Mouse (Mus musculus) midbrain, embryonic 11.5 days (tissue): ENCODE measurements around the gene Mpdz. TPM values are rescaled to one million over a fixed set of nuclear protein-coding genes. Genes with fewer than 3 reads are reported as not detected.

Experiments used
- ATAC-seq: fragments of 200-750 bp; cut with Nextera tagmentation; 2 replicates; pipeline ENCODE4 v1.8.0; 2017; ENCODE audit warnings: moderate TSS enrichment, moderate library complexity; ENCODE audit not compliant: low FRiP score
- DNase-seq: peaks from one replicate; pipeline ENCODE4 v3.0.0; 2015; ENCODE audit warnings: low spot score; ENCODE audit errors: missing footprints
- H3K27ac ChIP-seq: fragments of 300-500 bp; sonication (generic); 2 replicates; pipeline ENCODE4 v1.5.1; 2014; ENCODE audit warnings: low read depth, low read length
- H3K27me3 ChIP-seq: fragments of 300-500 bp; sonication (generic); 2 replicates; pipeline ENCODE4 v1.6.1; 2014; ENCODE audit warnings: mild to moderate bottlenecking, low read length, moderate library complexity, mixed read lengths; ENCODE audit not compliant: control insufficient read depth, insufficient read depth
- H3K36me3 ChIP-seq: fragments of 300-500 bp; sonication (generic); 2 replicates; pipeline ENCODE4 v1.6.1; 2014; ENCODE audit warnings: mild to moderate bottlenecking, low read length, moderate library complexity, mixed read lengths; ENCODE audit not compliant: control insufficient read depth, insufficient read depth
- H3K4me1 ChIP-seq: fragments of 300-500 bp; sonication (generic); 2 replicates; pipeline ENCODE4 v1.6.1; 2014; ENCODE audit warnings: low read length; ENCODE audit not compliant: control insufficient read depth, insufficient read depth
- H3K4me2 ChIP-seq: fragments of 300-500 bp; sonication (generic); 2 replicates; pipeline ENCODE4 v1.6.1; 2014; ENCODE audit warnings: mild to moderate bottlenecking, moderate library complexity
- H3K4me3 ChIP-seq: fragments of 300-500 bp; sonication (generic); 2 replicates; pipeline ENCODE4 v1.5.1; 2014; ENCODE audit warnings: low read depth, low read length
- H3K9ac ChIP-seq: fragments of 300-500 bp; sonication (generic); 2 replicates; pipeline ENCODE4 v1.6.1; 2014; ENCODE audit warnings: low read length
- H3K9me3 ChIP-seq: fragments of 300-500 bp; sonication (generic); 2 replicates; pipeline ENCODE4 v1.6.1; 2016; ENCODE audit warnings: low read length; ENCODE audit not compliant: control insufficient read depth
- WGBS: fragments of 180-500 bp; shearing (Covaris S2); extraction: QIAGEN DNeasy Blood & Tissue Kit; methylation state at CpG from one replicate; pipeline ENCODE4 v1.1.7; 2014; 5-methylcytosine and 5-hydroxymethylcytosine counted together
- polyA plus RNA-seq: library from polyadenylated mRNA; unstranded; fragments of >200 nt; fragmentation: Nextera tagmentation; extraction: Ambion mirVana; gene quantifications from 2 replicates; pipeline ENCODE4 v1.2.1, GENCODE M21; 2014

The Mpdz gene
- polyA plus RNA-seq: 43.6 and 44.6 TPM in 2 replicates

GRCm38 (mm10) chr4:81442078-81442981 is at the start of gene Mpdz:
Gene Mpdz (minus strand): TSS chr4:81442815.
- H3K27ac ChIP-seq: peak within 1 kb of the TSS; percentile 75
- H3K36me3 ChIP-seq: no peaks in the 10 kb centered on the region
- H3K4me2 ChIP-seq: peak within 1 kb of the TSS; percentile 62
- peaks cover 4% of the 10 kb centered on the region for H3K4me1 ChIP-seq
- peak; percentile 97 for ATAC-seq
- under 1% methylated on average over 82 of the region's 97 CpGs for WGBS
- H3K27me3 ChIP-seq: no peaks in the 10 kb centered on the region; the same call in 1 of the 2 replicates
- DNase-seq: peak; percentile 97
- H3K4me3 ChIP-seq: peak within 1 kb of the TSS; percentile 78
- H3K9me3 ChIP-seq: no peaks in the 10 kb centered on the region
- H3K9ac ChIP-seq: peak within 1 kb of the TSS; percentile 96

DNA sequence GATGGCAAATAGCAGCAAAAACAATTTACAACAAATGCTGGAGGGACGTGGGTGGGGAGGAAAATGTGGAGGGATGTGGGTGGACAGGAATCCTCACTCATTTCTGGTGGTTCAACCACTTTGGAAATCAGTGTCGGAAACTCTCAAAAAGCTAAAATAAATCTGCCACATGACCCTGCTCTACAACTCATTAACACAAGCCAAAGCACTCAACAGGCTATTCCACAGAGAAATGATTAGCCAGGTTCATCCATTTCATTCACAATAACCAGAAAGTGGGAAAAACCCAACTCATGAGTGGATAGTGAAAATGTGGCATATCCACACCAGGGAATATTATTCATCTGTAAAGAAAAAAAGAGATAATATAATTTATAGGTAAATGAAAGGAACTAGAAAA is 47.9 kb upstream of the Mpdz start:
- ATAC-seq (no peak), DNase-seq (no peak)
- Histone ChIP-seq H3K4me3 (no peak overlapping the region), H3K36me3 (no peaks in the 10 kb centered on the region), H3K9ac (no peak overlapping the region), H3K4me1 (no peaks in the 10 kb centered on the region), H3K9me3 (no peaks in the 10 kb centered on the region), H3K27me3 (no peaks in the 10 kb centered on the region), H3K27ac (no peak overlapping the region), H3K4me2 (no peak overlapping the region)
- 87% methylated on average over 2 of the region's 2 CpGs for WGBS

- DNase-seq (no peak), ATAC-seq (no peak)
- Histone ChIP-seq H3K4me3 (no peak overlapping the region), H3K27me3 (no peaks in the 10 kb centered on the region), H3K4me2 (no peak overlapping the region), H3K4me1 (peaks cover 3% of the 10 kb centered on the region; the same call in 1 of the 2 replicates), H3K27ac (no peak overlapping the region), H3K9ac (no peak overlapping the region), H3K36me3 (no peaks in the 10 kb centered on the region), H3K9me3 (no peaks in the 10 kb centered on the region)
- WGBS: 74% methylated on average over 7 of the region's 7 CpGs
Measured at GRCm38 (mm10) chr4:81484603-81485002, 42.0 kb upstream of the Mpdz start.

DNA sequence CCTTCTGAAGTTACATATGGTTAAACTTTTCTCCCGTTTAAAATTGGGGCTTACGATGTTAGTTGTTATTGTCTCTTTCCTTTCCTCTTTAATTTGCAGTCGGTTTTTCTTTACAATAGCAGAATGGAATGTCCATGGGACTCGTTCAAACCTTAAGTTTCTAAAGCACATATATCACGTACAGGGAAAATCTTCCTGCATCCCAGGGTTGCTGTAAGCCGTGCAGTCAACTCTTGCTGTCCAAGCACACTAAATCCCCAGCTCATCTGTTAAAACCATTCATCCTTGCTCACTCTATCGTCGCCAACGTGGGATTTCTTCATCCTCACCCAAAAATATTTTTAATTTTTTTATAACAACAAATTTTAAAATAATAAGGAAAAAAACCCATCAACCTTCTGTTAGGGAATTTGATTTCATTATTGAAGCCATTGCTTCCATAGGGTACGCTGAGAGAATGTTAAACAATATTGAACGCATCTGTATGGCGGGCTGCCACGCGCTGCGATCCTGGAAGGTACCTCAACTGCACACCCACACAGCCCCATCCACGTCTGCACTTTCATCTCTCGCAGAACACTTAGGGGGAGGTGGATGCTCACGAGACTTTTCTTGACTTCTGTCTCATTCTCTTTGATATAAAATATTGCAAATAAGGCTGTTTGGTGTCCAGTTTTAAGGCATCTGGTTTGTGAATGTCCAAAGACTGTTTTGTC is 41.4 kb upstream of the Mpdz start:
- no peak for DNase-seq
- ATAC-seq: no peak
- Histone ChIP-seq H3K4me1 (peaks cover 3% of the 10 kb centered on the region; the same call in 1 of the 2 replicates), H3K4me2 (no peak overlapping the region), H3K4me3 (no peak overlapping the region), H3K27ac (no peak overlapping the region), H3K36me3 (no peaks in the 10 kb centered on the region), H3K27me3 (no peaks in the 10 kb centered on the region), H3K9ac (no peak overlapping the region), H3K9me3 (no peaks in the 10 kb centered on the region)
- WGBS: 76% methylated on average over 18 of the region's 18 CpGs

- no peaks in the 10 kb centered on the region for H3K9me3 ChIP-seq
- no peak overlapping the region for H3K4me2 ChIP-seq
- WGBS: 16% methylated on average over 6 of the region's 6 CpGs
- ATAC-seq (no peak), DNase-seq (no peak)
- H3K4me3 ChIP-seq: no peak overlapping the region
- peaks cover 3% of the 10 kb centered on the region; the same call in 1 of the 2 replicates for H3K4me1 ChIP-seq
- no peaks in the 10 kb centered on the region for H3K27me3 ChIP-seq
- H3K27ac ChIP-seq: no peak overlapping the region
- H3K9ac ChIP-seq: no peak overlapping the region
- no peaks in the 10 kb centered on the region for H3K36me3 ChIP-seq
Measured at GRCm38 (mm10) chr4:81483159-81483558, 40.5 kb upstream of the Mpdz start.

DNA sequence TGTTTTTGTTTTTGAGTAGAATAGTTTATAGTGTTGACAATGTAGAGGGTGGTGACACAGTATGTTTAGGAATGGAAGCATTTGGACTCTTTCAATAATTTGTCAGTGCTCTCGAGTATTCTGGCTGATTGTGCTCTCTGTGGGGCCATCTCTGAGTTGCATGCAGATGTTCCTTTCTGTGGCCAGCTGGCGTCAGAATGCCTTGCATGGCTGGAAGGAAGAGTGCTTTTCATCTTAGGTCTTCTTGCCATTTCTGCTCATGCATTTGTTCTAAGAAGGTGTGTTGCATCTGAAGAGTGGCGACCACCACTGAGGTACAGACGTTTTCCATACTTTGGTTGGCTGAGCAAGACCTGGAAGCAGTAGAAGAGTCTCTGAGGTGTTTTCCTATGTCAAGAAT is 24.2 kb upstream of the Mpdz start:
- H3K4me3 ChIP-seq: no peak overlapping the region
- no peaks in the 10 kb centered on the region for H3K36me3 ChIP-seq
- H3K9ac ChIP-seq: no peak overlapping the region
- H3K4me1 ChIP-seq: no peaks in the 10 kb centered on the region
- no peaks in the 10 kb centered on the region for H3K9me3 ChIP-seq
- H3K27ac ChIP-seq: no peak overlapping the region
- DNase-seq: no peak
- ATAC-seq: no peak
- WGBS: 89% methylated on average over 4 of the region's 4 CpGs
- no peak overlapping the region for H3K4me2 ChIP-seq
- no peaks in the 10 kb centered on the region for H3K27me3 ChIP-seq

DNA sequence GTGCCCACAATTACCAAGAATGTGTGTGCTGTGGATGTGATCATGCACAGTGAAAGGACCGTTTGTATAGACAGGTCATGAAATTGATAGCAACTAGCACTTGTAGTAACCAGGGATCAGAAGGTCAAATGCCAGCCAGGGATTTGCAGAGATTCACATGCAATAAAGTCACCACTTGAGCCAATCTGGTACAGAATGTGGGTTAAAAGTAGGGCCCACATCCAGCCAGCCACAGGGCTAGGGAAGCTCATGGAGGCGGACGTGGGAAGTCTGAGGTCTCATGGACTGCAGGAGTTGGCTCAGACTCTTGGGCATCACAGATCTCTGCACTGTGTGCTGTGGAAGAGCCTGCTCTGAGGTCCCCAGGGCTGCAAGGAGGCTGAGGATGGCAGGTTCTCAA is 22.6 kb upstream of the Mpdz start:
- ATAC-seq: no peak
- Histone ChIP-seq H3K27me3 (no peaks in the 10 kb centered on the region), H3K9ac (no peak overlapping the region), H3K4me3 (no peak overlapping the region), H3K4me1 (no peaks in the 10 kb centered on the region), H3K4me2 (no peak overlapping the region), H3K27ac (no peak overlapping the region), H3K36me3 (no peaks in the 10 kb centered on the region), H3K9me3 (no peaks in the 10 kb centered on the region)
- peak; percentile 33 for DNase-seq
- WGBS: 91% methylated on average over 3 of the region's 3 CpGs

- DNase-seq (peak; percentile 75), ATAC-seq (no peak)
- no peaks in the 10 kb centered on the region for H3K9me3 ChIP-seq
- H3K36me3 ChIP-seq: no peaks in the 10 kb centered on the region
- H3K27ac ChIP-seq: no peak overlapping the region
- no peaks in the 10 kb centered on the region for H3K4me1 ChIP-seq
- 81% methylated on average over 4 of the region's 4 CpGs for WGBS
- H3K4me2 ChIP-seq: no peak overlapping the region
- no peak overlapping the region for H3K9ac ChIP-seq
- no peak overlapping the region for H3K4me3 ChIP-seq
- no peaks in the 10 kb centered on the region for H3K27me3 ChIP-seq
Measured at GRCm38 (mm10) chr4:81462253-81462652, 19.6 kb upstream of the Mpdz start.

DNA sequence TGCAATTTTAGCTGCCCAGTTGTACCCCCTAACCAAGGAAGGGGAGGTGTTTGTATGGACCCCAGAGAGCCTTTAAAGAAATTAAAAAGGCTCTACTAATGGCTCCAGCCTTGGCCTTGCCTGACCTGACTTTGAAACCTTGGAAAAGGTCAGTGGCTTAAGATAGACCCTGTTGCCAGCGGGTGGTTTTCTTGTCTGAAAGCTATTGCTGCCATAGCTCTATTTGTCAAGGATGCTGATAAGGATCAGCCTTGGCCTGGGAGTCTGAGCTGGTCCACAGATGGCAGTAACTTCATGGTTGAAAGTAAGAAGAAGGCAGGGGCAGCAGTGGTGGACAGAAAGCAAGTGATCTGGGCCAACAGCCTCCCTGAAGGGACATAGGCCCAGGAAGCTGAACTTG is 16.3 kb upstream of the Mpdz start:
- H3K4me3 ChIP-seq: no peak overlapping the region
- 85% methylated on average over 1 of the region's 1 CpGs for WGBS
- ATAC-seq (no peak), DNase-seq (no peak)
- no peak overlapping the region for H3K27ac ChIP-seq
- no peaks in the 10 kb centered on the region for H3K4me1 ChIP-seq
- H3K4me2 ChIP-seq: no peak overlapping the region
- H3K27me3 ChIP-seq: no peaks in the 10 kb centered on the region
- H3K9ac ChIP-seq: no peak overlapping the region
- H3K9me3 ChIP-seq: no peaks in the 10 kb centered on the region
- H3K36me3 ChIP-seq: no peaks in the 10 kb centered on the region
